Mouse (Mus musculus): ENCODE measurements at regions not wholly inside any gene's neighbourhood (a gene's known extent, or its start where the extent isn't known, plus 50 kb on each side); places are given as distances from the start of the nearest gene placed in this dataset.

DNA sequence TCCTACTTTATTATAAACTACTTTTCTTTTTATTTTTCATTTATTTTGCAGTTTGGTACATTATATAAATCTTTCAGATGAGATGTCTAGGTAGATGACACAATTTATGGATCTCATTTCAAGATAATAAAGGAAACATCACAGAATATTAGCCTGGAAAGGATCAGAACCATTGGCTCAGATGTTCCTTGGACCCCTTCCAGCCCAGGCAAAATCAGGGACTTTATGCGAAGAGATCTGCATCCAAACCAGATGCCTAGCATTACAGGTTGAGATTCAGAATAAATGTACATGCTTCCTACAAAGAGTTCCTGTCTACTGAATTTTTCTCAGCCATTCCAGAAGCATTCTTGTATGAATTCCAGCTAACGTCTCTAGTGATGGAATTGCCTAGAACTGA lies 650.6 kb downstream of the Cdk5rap2 start:
- TF ChIP-seq CTCF (IDR thresholded peaks at IDR 0.05; ENCODE audit: low read depth) (no peak), EP300 (IDR thresholded peaks at IDR 0.05; ENCODE audit: low read depth) (no peak)
